Mouse (Mus musculus) kidney, postnatal 0 days (tissue): ENCODE data around the gene Carns1. TPM values are rescaled to one million over a fixed set of nuclear protein-coding genes. Genes with fewer than 3 reads are reported as not detected.

Experiments
- ATAC-seq: fragments of 200-750 bp; cut with Nextera tagmentation; replicated peaks from 2 replicates; pipeline ENCODE4 v1.8.0; 2017; ENCODE audit warnings: low read depth, moderate number of reproducible peaks, moderate TSS enrichment, moderate library complexity; ENCODE audit not compliant: low FRiP score
- DNase-seq: peaks from one replicate; pipeline ENCODE4 v3.0.0-alpha.2; 2016; ENCODE audit warnings: low spot score
- H3K27ac ChIP-seq: fragments of 300-500 bp; sonication (generic); 2 replicates; pipeline ENCODE4 v1.5.1; 2014; ENCODE audit warnings: mild to moderate bottlenecking
- H3K27me3 ChIP-seq: fragments of 300-500 bp; sonication (generic); 2 replicates; pipeline ENCODE4 v1.6.1; 2014; ENCODE audit warnings: low read length, mixed read lengths; ENCODE audit not compliant: insufficient read depth
- H3K36me3 ChIP-seq: fragments of 300-500 bp; sonication (generic); 2 replicates; pipeline ENCODE4 v1.6.1; 2014; ENCODE audit warnings: low read length, mixed read lengths; ENCODE audit not compliant: insufficient read depth
- H3K4me1 ChIP-seq: fragments of 300-500 bp; sonication (generic); replicated peaks from 2 replicates; pipeline ENCODE4 v1.6.1; 2014; ENCODE audit warnings: antibody characterized with exemption, low read length, mixed read lengths; ENCODE audit not compliant: insufficient read depth
- H3K4me2 ChIP-seq: fragments of 300-500 bp; sonication (generic); 2 replicates; pipeline ENCODE4 v1.6.1; 2014; ENCODE audit warnings: mild to moderate bottlenecking, low read length, moderate library complexity, mixed read lengths
- H3K4me3 ChIP-seq: fragments of 300-500 bp; sonication (generic); replicated peaks from 2 replicates; pipeline ENCODE4 v1.5.1; 2014; ENCODE audit warnings: low read depth, low read length
- H3K9ac ChIP-seq: fragments of 300-500 bp; sonication (generic); 2 replicates; pipeline ENCODE4 v1.6.1; 2014; ENCODE audit warnings: low read depth, low read length
- H3K9me3 ChIP-seq: fragments of 300-500 bp; sonication (generic); replicated peaks from 2 replicates; pipeline ENCODE4 v1.6.1; 2016; ENCODE audit warnings: low read length, inconsistent platforms, mixed read lengths
- CTCF ChIP-seq: IDR thresholded peaks from 2 replicates; pipeline ENCODE4 v1.5.1; 2016; ENCODE audit warnings: antibody characterized with exemption, low read depth, mild to moderate bottlenecking, moderate library complexity
- WGBS: fragments of 180-500 bp; shearing (Covaris S2); extraction: QIAGEN DNeasy Blood & Tissue Kit; methylation state at CpG from one replicate; pipeline ENCODE4 v1.1.7; 2014; 5-methylcytosine and 5-hydroxymethylcytosine counted together
- polyA plus RNA-seq: library from polyadenylated mRNA; unstranded; fragments of >200 nt; fragmentation: Nextera tagmentation; extraction: Ambion mirVana; gene quantifications from 2 replicates; pipeline ENCODE4 v1.2.1, GENCODE M21; 2015

Gene Carns1
- polyA plus RNA-seq, 1 experiment from 2014 or later = 3.3 TPM

GRCm38 (mm10) chr19:4196048-4196447, 20.8 kb upstream of the Carns1 start:
- no peak for TF ChIP-seq CTCF
- H3K4me1 ChIP-seq = peaks cover 23% of the 10 kb centered on the region

DNA sequence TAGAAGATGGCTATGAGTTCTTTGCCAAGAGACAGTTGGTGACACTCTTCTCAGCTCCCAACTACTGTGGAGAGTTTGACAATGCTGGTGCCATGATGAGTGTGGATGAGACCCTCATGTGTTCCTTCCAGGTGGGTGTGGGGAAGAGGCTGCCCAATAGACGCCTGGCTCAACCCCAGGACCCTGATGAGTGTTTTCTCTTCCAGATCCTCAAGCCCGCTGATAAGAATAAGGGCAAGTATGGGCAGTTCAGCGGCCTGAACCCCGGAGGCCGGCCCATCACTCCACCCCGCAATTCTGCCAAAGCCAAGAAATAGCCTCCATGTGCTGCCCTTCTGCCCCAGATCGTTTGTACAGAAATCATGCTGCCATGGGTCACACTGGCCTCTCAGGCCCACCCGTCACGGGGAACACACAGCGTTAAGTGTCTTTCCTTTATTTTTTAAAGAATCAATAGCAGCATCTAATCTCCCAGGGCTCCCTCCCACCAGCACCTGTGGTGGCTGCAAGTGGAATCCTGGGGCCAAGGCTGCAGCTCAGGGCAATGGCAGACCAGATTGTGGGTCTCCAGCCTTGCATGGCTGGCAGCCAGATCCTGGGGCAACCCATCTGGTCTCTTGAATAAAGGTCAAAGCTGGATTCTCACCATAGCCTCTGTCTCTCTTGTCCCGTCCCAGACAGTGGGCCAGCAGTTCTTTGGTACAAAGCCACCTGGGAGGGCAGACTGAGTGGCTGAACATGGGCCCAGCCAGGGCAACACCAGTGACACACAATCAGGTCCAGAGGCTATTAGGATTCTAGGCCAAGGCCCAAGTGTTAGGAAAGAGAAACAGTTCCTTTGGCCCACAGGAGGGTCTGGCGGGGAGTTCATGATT, 19.7 kb upstream of the Carns1 start:
- Histone ChIP-seq H3K9me3 (no peaks in the 10 kb centered on the region), H3K27ac (no peak overlapping the region), H3K27me3 (no peaks in the 10 kb centered on the region), H3K9ac (no peak overlapping the region), H3K4me2 (no peak overlapping the region), H3K36me3 (peaks cover 32% of the 10 kb centered on the region), H3K4me1 (peaks cover 22% of the 10 kb centered on the region), H3K4me3 (no peak overlapping the region)
- TF ChIP-seq CTCF = no peak
- DNase-seq = no peak
- 75% methylated on average over 12 of the region's 12 CpGs for whole genome bisulfite sequencing
- ATAC-seq = no peak

More at GRCm38 (mm10) chr19:4196048-4196447, 20.8 kb upstream of the Carns1 start:
- Histone ChIP-seq H3K4me3 (no peak overlapping the region), H3K9me3 (no peaks in the 10 kb centered on the region), H3K36me3 (peaks cover 32% of the 10 kb centered on the region), H3K9ac (no peak overlapping the region), H3K27me3 (no peaks in the 10 kb centered on the region), H3K4me2 (no peak overlapping the region), H3K27ac (no peak overlapping the region)
- ATAC-seq = no peak
- WGBS = 33% methylated on average over 2 of the region's 2 CpGs
- DNase-seq = no peak

DNA sequence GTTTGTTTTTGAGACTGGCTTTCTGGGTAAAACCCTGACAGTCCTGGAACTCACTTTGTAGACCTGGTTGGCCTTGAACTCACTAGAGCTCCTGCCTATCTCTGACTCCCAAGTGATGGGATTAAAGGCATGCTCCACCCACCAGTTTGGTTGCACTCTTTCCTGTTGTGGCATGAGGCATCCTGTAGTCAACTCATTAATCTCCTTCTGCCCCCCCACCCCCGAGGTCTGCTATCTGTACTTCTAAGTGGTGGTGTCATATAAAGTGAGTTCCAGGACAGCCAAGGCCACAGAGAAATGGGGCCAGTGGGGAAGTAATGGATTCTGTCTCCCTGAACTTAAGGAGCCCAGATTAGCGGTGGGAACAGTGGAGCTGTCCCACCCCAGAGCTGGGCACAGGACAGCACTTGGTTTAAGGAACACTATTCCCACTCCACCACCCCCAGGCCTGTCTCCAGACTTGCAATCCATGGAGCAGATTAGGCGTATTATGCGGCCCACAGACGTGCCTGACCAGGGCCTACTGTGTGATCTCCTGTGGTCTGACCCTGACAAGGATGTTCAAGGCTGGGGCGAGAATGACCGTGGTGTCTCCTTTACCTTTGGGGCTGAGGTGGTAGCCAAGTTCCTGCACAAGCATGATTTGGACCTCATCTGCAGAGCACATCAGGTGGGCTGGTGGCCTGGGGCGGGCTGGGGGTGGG, 18.9 kb upstream of the Carns1 start:
- peaks cover 29% of the 10 kb centered on the region for H3K36me3 ChIP-seq
- DNase-seq (no peak), ATAC-seq (no peak)
- 83% methylated on average over 8 of the region's 8 CpGs for WGBS
- peaks cover 22% of the 10 kb centered on the region for H3K4me1 ChIP-seq
- H3K4me2 ChIP-seq = no peak overlapping the region
- H3K4me3 ChIP-seq = no peak overlapping the region
- H3K9ac ChIP-seq = no peak overlapping the region
- TF ChIP-seq CTCF = no peak
- no peaks in the 10 kb centered on the region for H3K9me3 ChIP-seq
- no peak overlapping the region for H3K27ac ChIP-seq
- H3K27me3 ChIP-seq = no peaks in the 10 kb centered on the region

GRCm38 (mm10) chr19:4193129-4193528, 17.9 kb upstream of the Carns1 start:
- no peak for TF ChIP-seq CTCF
- Histone ChIP-seq H3K27me3 (no peaks in the 10 kb centered on the region), H3K4me1 (peaks cover 22% of the 10 kb centered on the region), H3K36me3 (peaks cover 26% of the 10 kb centered on the region), H3K4me2 (peak overlapping the region; percentile 83), H3K9ac (peak overlapping the region; percentile 99), H3K4me3 (peak overlapping the region; percentile 94), H3K9me3 (no peaks in the 10 kb centered on the region), H3K27ac (peak overlapping the region; percentile 98; the same call in 1 of the 2 replicates)
- WGBS = 45% methylated on average over 6 of the region's 6 CpGs
- no peak for DNase-seq
- no peak for ATAC-seq

GRCm38 (mm10) chr19:4192251-4192985, 17.1 kb upstream of the Carns1 start:
- TF ChIP-seq CTCF = no peak
- DNase-seq (no peak), ATAC-seq (peak; percentile 3; the same call in 1 of the 2 replicates)
- Histone ChIP-seq H3K27me3 (no peaks in the 10 kb centered on the region), H3K9ac (peak overlapping the region; percentile 99), H3K4me1 (peaks cover 22% of the 10 kb centered on the region), H3K27ac (peak overlapping the region; percentile 98), H3K9me3 (no peaks in the 10 kb centered on the region), H3K4me2 (peak overlapping the region; percentile 83), H3K4me3 (peak overlapping the region; percentile 94), H3K36me3 (peaks cover 26% of the 10 kb centered on the region)
- WGBS = under 1% methylated on average over 49 of the region's 52 CpGs
